ENCODE assay signal across 11 mouse cellular contexts in the genomic region with DNA sequence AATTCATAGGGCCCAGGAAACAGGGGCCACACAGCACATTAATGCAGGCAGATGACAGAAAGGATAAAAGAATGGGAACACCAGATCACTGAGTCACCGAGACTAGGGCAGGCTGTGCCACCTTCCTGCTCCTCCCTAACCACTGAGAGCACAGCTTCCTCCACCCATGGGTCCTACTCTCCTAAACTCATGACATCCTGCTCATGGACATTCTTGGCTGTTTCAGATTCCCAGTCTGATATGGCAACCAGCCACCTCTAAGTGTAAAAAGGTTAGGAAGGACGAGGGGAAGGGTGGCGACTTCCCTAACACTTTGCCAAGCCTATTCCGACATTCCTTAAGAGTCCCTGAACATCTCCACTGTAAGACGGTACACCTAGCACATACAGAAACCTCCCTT. TPM values are rescaled to one million over a fixed set of nuclear protein-coding genes. Genes with fewer than 3 reads are reported as not detected.
A peak's percentile ranks its signal among the peaks of the same experiment; 100 is the strongest.
DNase-seq lines count a peak whose midpoint lies in the region; ATAC-seq lines count a peak whose summit lies in the region.
"Had no signal": no experiment of that assay in that cellular context is flagged by ENCODE, and none has a peak within 500 bp of the region (broad histone marks: within the 10 kb centered on the region; RNA-seq: fewer than 3 reads in every experiment).

No protein-coding gene starts in this region.

- WGBS in neural tube, embryonic 15.5 days = 83% methylated on average over 5 of the region's 5 CpGs

- no peak overlapping the region for H3K4me2 ChIP-seq in neural tube, embryonic 15.5 days
- H3K4me2 ChIP-seq: midbrain, embryonic 12.5 days had no signal

- no peaks in the 10 kb centered on the region for H3K9me3 ChIP-seq in megakaryocyte, embryonic 14.5 days
- H3K9me3 ChIP-seq in neural tube, embryonic 15.5 days (replicated peaks) = no peaks in the 10 kb centered on the region
- H3K9me3 ChIP-seq: G1E; midbrain, embryonic 12.5 days had no signal

- H3K4me3 ChIP-seq in megakaryocyte, embryonic 14.5 days (replicated peaks) = peak overlapping the region; percentile 77
- no peak overlapping the region for H3K4me3 ChIP-seq in neural tube, embryonic 15.5 days (replicated peaks)
- H3K4me3 ChIP-seq: midbrain, embryonic 12.5 days had no signal

- no peak overlapping the region for H3K9ac ChIP-seq in neural tube, embryonic 15.5 days (replicated peaks)
- H3K9ac ChIP-seq: midbrain, embryonic 12.5 days had no signal

- peaks cover 51% of the 10 kb centered on the region for H3K4me1 ChIP-seq in megakaryocyte, embryonic 14.5 days
- H3K4me1 ChIP-seq in neural tube, embryonic 15.5 days = no peaks in the 10 kb centered on the region
- H3K4me1 ChIP-seq: midbrain, embryonic 12.5 days had no signal

- peak; percentile 78 to 90 for DNase-seq in heart, adult 9 months (ENCODE audit: low spot score in 2 of 2)
- peak; percentile 79 for DNase-seq in kidney, postnatal 14 days
- DNase-seq in thymus, adult 18-20 months = no peak
- no peak for DNase-seq in ovary, adult 18-20 months (ENCODE audit: low spot score)
- DNase-seq: liver; thymus, postnatal 4 days had no signal

- no peaks in the 10 kb centered on the region for H3K27me3 ChIP-seq in megakaryocyte, embryonic 14.5 days (replicated peaks)
- H3K27me3 ChIP-seq in neural tube, embryonic 15.5 days (replicated peaks) = no peaks in the 10 kb centered on the region
- H3K27me3 ChIP-seq: midbrain, embryonic 12.5 days had no signal

- peaks cover 57% of the 10 kb centered on the region for H3K36me3 ChIP-seq in megakaryocyte, embryonic 14.5 days (replicated peaks; ENCODE audit: low read length)
- H3K36me3 ChIP-seq in neural tube, embryonic 15.5 days = peaks cover 48% of the 10 kb centered on the region

- no peak overlapping the region for H3K27ac ChIP-seq in neural tube, embryonic 15.5 days (replicated peaks)
- H3K27ac ChIP-seq: midbrain, embryonic 12.5 days had no signal

- ATAC-seq in megakaryocyte, adult 5-6 weeks (ENCODE audit: poor library complexity, severe bottlenecking) = no peak
- no peak for ATAC-seq in neural tube, embryonic 15.5 days (ENCODE audit: low FRiP score)

RNA-seq across cellular contexts. Expression of a gene that starts 48.6 kb away (rescaled TPM):
- 8.8 and 34.4 TPM in 2 replicates for polyA plus RNA-seq in megakaryocyte, embryonic 14.5 days (2012; ENCODE audit: insufficient read depth, low replicate concordance)
- total RNA-seq in megakaryocyte, adult 5-6 weeks (2015) = 22.2 and 30.5 TPM in 2 replicates
- total RNA-seq in megakaryocyte, adult 5-6 weeks (2017) = 31.5 and 32.8 TPM in 2 replicates
- polyA plus RNA-seq in neural tube, embryonic 15.5 days (2015; fragmentation: Nextera tagmentation; extraction: Ambion mirVana) = 69.4 and 69.5 TPM in 2 replicates

RNA-seq across cellular contexts. Expression of a gene that starts 48.6 kb away (rescaled TPM):
- 3.4 TPM in 1 of 2 replicates, not detected in the other for polyA plus RNA-seq in megakaryocyte, embryonic 14.5 days (2012; ENCODE audit: insufficient read depth, low replicate concordance)
- total RNA-seq in megakaryocyte, adult 5-6 weeks (2015) = 2.1 and 2.4 TPM in 2 replicates
- 1.8 and 1.9 TPM in 2 replicates for total RNA-seq in megakaryocyte, adult 5-6 weeks (2017)
- polyA plus RNA-seq in neural tube, embryonic 15.5 days (2015; fragmentation: Nextera tagmentation; extraction: Ambion mirVana) = 24.4 and 36.0 TPM in 2 replicates

Comparison
In these comparisons a context has a peak if more than half of its experiments do, and no peak if none do; other contexts are left out.
1. DNase-seq: peak in heart, adult 9 months (2 of 2) and kidney, postnatal 14 days (single experiment); none in thymus, adult 18-20 months (0 of 2) and ovary, adult 18-20 months (single experiment).